Mouse (Mus musculus) limb, embryonic 15.5 days (tissue): Measurements from ENCODE around the gene Hdac4. TPM values are rescaled to one million over a fixed set of nuclear protein-coding genes. Genes with fewer than 3 reads are reported as not detected.

Source experiments
- ATAC-seq: fragments of 200-750 bp; cut with Nextera tagmentation; 2 replicates; pipeline ENCODE4 v1.8.0; 2017; ENCODE audit warnings: low read depth, moderate TSS enrichment; ENCODE audit not compliant: insufficient number of reproducible peaks, low FRiP score, low TSS enrichment
- H3K27ac ChIP-seq: fragments of 300-500 bp; sonication (generic); 2 replicates; pipeline ENCODE4 v1.5.1; 2015; ENCODE audit warnings: moderate library complexity, mild to moderate bottlenecking, inconsistent platforms
- H3K27me3 ChIP-seq: fragments of 300-500 bp; sonication (generic); 2 replicates; pipeline ENCODE4 v1.6.1; 2015; ENCODE audit warnings: inconsistent platforms
- H3K36me3 ChIP-seq: fragments of 300-500 bp; sonication (generic); 2 replicates; pipeline ENCODE4 v1.6.1; 2015; ENCODE audit warnings: inconsistent platforms
- H3K4me1 ChIP-seq: fragments of 300-500 bp; sonication (generic); 2 replicates; pipeline ENCODE4 v1.6.1; 2015; ENCODE audit warnings: inconsistent platforms
- H3K4me2 ChIP-seq: fragments of 300-500 bp; sonication (generic); 2 replicates; pipeline ENCODE4 v1.6.1; 2015; ENCODE audit warnings: mild to moderate bottlenecking, inconsistent platforms
- H3K4me3 ChIP-seq: fragments of 300-500 bp; sonication (generic); 2 replicates; pipeline ENCODE4 v1.5.1; 2015; ENCODE audit warnings: mild to moderate bottlenecking, inconsistent platforms
- H3K9ac ChIP-seq: fragments of 300-500 bp; sonication (generic); 2 replicates; pipeline ENCODE4 v1.6.1; 2015; ENCODE audit warnings: inconsistent platforms
- H3K9me3 ChIP-seq: fragments of 300-500 bp; sonication (generic); 2 replicates; pipeline ENCODE4 v1.6.1; 2016; ENCODE audit warnings: inconsistent platforms
- WGBS: fragments of 180-500 bp; shearing (Covaris S2); methylation state at CpG from one replicate; pipeline ENCODE4 v1.1.7; 2015; 5-methylcytosine and 5-hydroxymethylcytosine counted together
- polyA plus RNA-seq: library from polyadenylated mRNA; unstranded; fragments of >200 nt; fragmentation: Nextera tagmentation; extraction: Ambion mirVana; gene quantifications from 2 replicates; pipeline ENCODE4 v1.2.1, GENCODE M21; 2015

The Hdac4 gene
- polyA plus RNA-seq, 1 experiment from 2014 or later: 24.1 TPM

- 82% methylated on average over 3 of the region's 3 CpGs for WGBS
- no peaks in the 10 kb centered on the region for H3K4me1 ChIP-seq
- H3K27me3 ChIP-seq: no peaks in the 10 kb centered on the region
- no peak overlapping the region for H3K27ac ChIP-seq
- no peak overlapping the region for H3K9ac ChIP-seq
- no peak overlapping the region for H3K4me2 ChIP-seq
- no peak overlapping the region for H3K4me3 ChIP-seq
- H3K36me3 ChIP-seq: peaks cover 50% of the 10 kb centered on the region
- H3K9me3 ChIP-seq: no peaks in the 10 kb centered on the region
- no peak for ATAC-seq
These were observed 260.3 kb downstream of the Hdac4 start for GRCm38 (mm10) chr1:91935171-91935570.

GRCm38 (mm10) chr1:91933681-91934080 is 261.8 kb downstream of the Hdac4 start:
- H3K36me3 ChIP-seq: peaks cover 48% of the 10 kb centered on the region
- H3K9ac ChIP-seq: no peak overlapping the region
- ATAC-seq: no peak
- H3K27me3 ChIP-seq: no peaks in the 10 kb centered on the region
- no peak overlapping the region for H3K4me3 ChIP-seq
- H3K4me1 ChIP-seq: no peaks in the 10 kb centered on the region
- WGBS: 84% methylated on average over 8 of the region's 8 CpGs
- no peak overlapping the region for H3K4me2 ChIP-seq
- no peak overlapping the region for H3K27ac ChIP-seq
- H3K9me3 ChIP-seq: no peaks in the 10 kb centered on the region

- WGBS: 72% methylated on average over 12 of the region's 12 CpGs
- peaks cover 5% of the 10 kb centered on the region for H3K4me1 ChIP-seq
- H3K36me3 ChIP-seq: peaks cover 47% of the 10 kb centered on the region
These were observed 263.3 kb downstream of the Hdac4 start for GRCm38 (mm10) chr1:91932221-91932620.

GRCm38 (mm10) chr1:91931786-91932185 is 263.7 kb downstream of the Hdac4 start:
- no peaks in the 10 kb centered on the region for H3K27me3 ChIP-seq
- H3K4me1 ChIP-seq: peaks cover 9% of the 10 kb centered on the region
- H3K9me3 ChIP-seq: no peaks in the 10 kb centered on the region
- no peak overlapping the region for H3K9ac ChIP-seq
- no peak overlapping the region for H3K4me2 ChIP-seq
- no peak overlapping the region for H3K27ac ChIP-seq
- ATAC-seq: no peak
- WGBS: 45% methylated on average over 3 of the region's 3 CpGs
- H3K4me3 ChIP-seq: no peak overlapping the region
- H3K36me3 ChIP-seq: peaks cover 43% of the 10 kb centered on the region

More at GRCm38 (mm10) chr1:91932221-91932620, 263.3 kb downstream of the Hdac4 start:
- Histone ChIP-seq H3K4me2 (no peak overlapping the region), H3K4me3 (no peak overlapping the region), H3K9ac (no peak overlapping the region), H3K9me3 (no peaks in the 10 kb centered on the region), H3K27me3 (no peaks in the 10 kb centered on the region), H3K27ac (no peak overlapping the region)
- ATAC-seq: no peak

GRCm38 (mm10) chr1:91931196-91931595 is 264.3 kb downstream of the Hdac4 start:
- peaks cover 43% of the 10 kb centered on the region for H3K36me3 ChIP-seq
- no peak overlapping the region for H3K4me2 ChIP-seq
- no peak overlapping the region for H3K9ac ChIP-seq
- no peak overlapping the region for H3K27ac ChIP-seq
- peaks cover 9% of the 10 kb centered on the region for H3K4me1 ChIP-seq
- WGBS: 77% methylated on average over 10 of the region's 10 CpGs
- no peaks in the 10 kb centered on the region for H3K27me3 ChIP-seq
- no peak for ATAC-seq
- no peaks in the 10 kb centered on the region for H3K9me3 ChIP-seq
- H3K4me3 ChIP-seq: no peak overlapping the region

- Histone ChIP-seq H3K27me3 (no peaks in the 10 kb centered on the region), H3K9me3 (no peaks in the 10 kb centered on the region), H3K9ac (no peak overlapping the region), H3K27ac (no peak overlapping the region), H3K4me3 (no peak overlapping the region), H3K4me1 (peaks cover 9% of the 10 kb centered on the region), H3K4me2 (no peak overlapping the region), H3K36me3 (peaks cover 32% of the 10 kb centered on the region)
- WGBS: 88% methylated on average over 13 of the region's 13 CpGs
- no peak for ATAC-seq
These were observed 266.4 kb downstream of the Hdac4 start for GRCm38 (mm10) chr1:91929051-91929450.

GRCm38 (mm10) chr1:91927536-91928315 is 267.8 kb downstream of the Hdac4 start:
- H3K9me3 ChIP-seq: no peaks in the 10 kb centered on the region
- H3K4me2 ChIP-seq: no peak overlapping the region
- no peak overlapping the region for H3K9ac ChIP-seq
- H3K27ac ChIP-seq: 0 out of 2 replicates have a peak overlapping the region, but pooled peaks have one; percentile 38
- no peaks in the 10 kb centered on the region for H3K27me3 ChIP-seq
- 70% methylated on average over 10 of the region's 10 CpGs for WGBS
- H3K36me3 ChIP-seq: peaks cover 19% of the 10 kb centered on the region
- ATAC-seq: peak; percentile 20; the same call in 1 of the 2 replicates
- H3K4me1 ChIP-seq: peaks cover 9% of the 10 kb centered on the region
- H3K4me3 ChIP-seq: no peak overlapping the region

GRCm38 (mm10) chr1:91923567-91923966 is 271.9 kb downstream of the Hdac4 start:
- WGBS: 92% methylated on average over 9 of the region's 9 CpGs
- peaks cover 3% of the 10 kb centered on the region; the same call in 1 of the 2 replicates for H3K36me3 ChIP-seq
- no peak overlapping the region for H3K9ac ChIP-seq
- no peak overlapping the region for H3K4me3 ChIP-seq
- H3K27me3 ChIP-seq: no peaks in the 10 kb centered on the region
- ATAC-seq: no peak
- peaks cover 27% of the 10 kb centered on the region for H3K4me1 ChIP-seq
- no peak overlapping the region for H3K4me2 ChIP-seq
- H3K27ac ChIP-seq: no peak overlapping the region
- no peaks in the 10 kb centered on the region for H3K9me3 ChIP-seq

- ATAC-seq: no peak
- Histone ChIP-seq H3K27ac (no peak overlapping the region), H3K9ac (no peak overlapping the region), H3K4me3 (no peak overlapping the region), H3K4me1 (peaks cover 26% of the 10 kb centered on the region), H3K36me3 (no peaks in the 10 kb centered on the region; the same call in 1 of the 2 replicates), H3K27me3 (no peaks in the 10 kb centered on the region), H3K4me2 (no peak overlapping the region), H3K9me3 (no peaks in the 10 kb centered on the region)
- WGBS: 71% methylated on average over 7 of the region's 7 CpGs
These were observed 273.0 kb downstream of the Hdac4 start for GRCm38 (mm10) chr1:91922235-91923152.

- ATAC-seq: no peak
- no peak overlapping the region for H3K4me2 ChIP-seq
- H3K4me1 ChIP-seq: peaks cover 29% of the 10 kb centered on the region
- H3K27me3 ChIP-seq: no peaks in the 10 kb centered on the region
- no peaks in the 10 kb centered on the region for H3K9me3 ChIP-seq
- H3K4me3 ChIP-seq: no peak overlapping the region
- WGBS: 85% methylated on average over 4 of the region's 4 CpGs
- no peak overlapping the region for H3K27ac ChIP-seq
- H3K9ac ChIP-seq: no peak overlapping the region
- no peaks in the 10 kb centered on the region for H3K36me3 ChIP-seq
These were observed 273.8 kb downstream of the Hdac4 start for GRCm38 (mm10) chr1:91921702-91922101.

- H3K27me3 ChIP-seq: no peaks in the 10 kb centered on the region
- 77% methylated on average over 5 of the region's 5 CpGs for WGBS
- no peak overlapping the region for H3K4me2 ChIP-seq
- H3K4me1 ChIP-seq: peaks cover 33% of the 10 kb centered on the region
- no peaks in the 10 kb centered on the region for H3K36me3 ChIP-seq
- H3K9ac ChIP-seq: no peak overlapping the region
- no peaks in the 10 kb centered on the region for H3K9me3 ChIP-seq
- H3K27ac ChIP-seq: no peak overlapping the region
- H3K4me3 ChIP-seq: no peak overlapping the region
- ATAC-seq: no peak
These were observed 274.2 kb downstream of the Hdac4 start for GRCm38 (mm10) chr1:91921279-91921678.
